Mouse (Mus musculus) CH12.LX (cell line): ENCODE data around the gene Spib.

Source experiments
- CHD2 ChIP-seq: IDR thresholded peaks from 2 replicates; pipeline ENCODE4 v1.6.1; 2011; ENCODE audit warnings: low read length, improper control_type of control experiment
- CTCF ChIP-seq, 2 experiments: IDR thresholded peaks in 1 of 2; conservative IDR thresholded peaks in 1 of 2; 2 replicates each; pipeline ENCODE4 v1.5.1; 2011 to 2012; ENCODE audit warnings: low read depth in 2 of 2, low read length in 2 of 2, improper control_type of control experiment in 1 of 2, inconsistent platforms in 1 of 2, mild to moderate bottlenecking in 1 of 2, moderate library complexity in 1 of 2
- EP300 ChIP-seq: IDR thresholded peaks from 2 replicates; pipeline ENCODE4 v1.6.1; 2011; ENCODE audit warnings: low read length, improper control_type of control experiment
- JUND ChIP-seq: conservative IDR thresholded peaks from 2 replicates; pipeline ENCODE4 v1.6.1; 2011; ENCODE audit warnings: low read depth, low read length, improper control_type of control experiment
- MAX ChIP-seq: IDR thresholded peaks from 2 replicates; pipeline ENCODE4 v1.6.1; 2011; ENCODE audit warnings: low read length, improper control_type of control experiment
- MYC ChIP-seq: IDR thresholded peaks from 2 replicates; pipeline ENCODE4 v1.6.1; 2011; ENCODE audit warnings: low read depth, mild to moderate bottlenecking, improper control_type of control experiment, low read length
- POLR2A ChIP-seq: IDR thresholded peaks from 2 replicates; pipeline ENCODE4 v1.6.1; 2011; ENCODE audit warnings: low read depth, mild to moderate bottlenecking, improper control_type of control experiment, low read length
- SIN3A ChIP-seq: IDR thresholded peaks from 2 replicates; pipeline ENCODE4 v1.6.1; 2012; ENCODE audit warnings: low read length, improper control_type of control experiment, inconsistent platforms
- TBP ChIP-seq: conservative IDR thresholded peaks from 2 replicates; pipeline ENCODE4 v1.6.1; 2011; ENCODE audit warnings: low read depth, low read length, improper control_type of control experiment
- UBTF ChIP-seq: IDR thresholded peaks from 2 replicates; pipeline ENCODE4 v1.6.1; 2012; ENCODE audit warnings: low read depth, mild to moderate bottlenecking, inconsistent platforms, low read length, improper control_type of control experiment, moderate library complexity
- USF1 ChIP-seq: IDR thresholded peaks from 2 replicates; pipeline ENCODE4 v1.6.1; 2014; ENCODE audit warnings: low read depth, mild to moderate bottlenecking, inconsistent platforms, low read length, improper control_type of control experiment
- ZC3H11A ChIP-seq: IDR thresholded peaks from 2 replicates; pipeline ENCODE4 v1.6.1; 2012; ENCODE audit warnings: low read depth, mild to moderate bottlenecking, inconsistent platforms, low read length, improper control_type of control experiment
- ZNF384 ChIP-seq: IDR thresholded peaks from 2 replicates; pipeline ENCODE4 v1.6.1; 2012; ENCODE audit warnings: low read depth, low read length, improper control_type of control experiment, inconsistent platforms

GRCm38 (mm10) chr7:44490281-44490680 lies 41.6 kb downstream of the Spib start:
- TF ChIP-seq ZNF384 (no peak), USF1 (no peak), CTCF (conservative IDR thresholded peaks at IDR 0.05 in 1 of 2, IDR thresholded peaks at IDR 0.05 in 1 of 2; ENCODE audit: low read depth in 2 of 2, low read length in 2 of 2) (no peak), JUND (no peak), MYC (no peak), CHD2 (no peak), UBTF (no peak), TBP (no peak), POLR2A (no peak), MAX (no peak), EP300 (no peak), SIN3A (no peak), ZC3H11A (no peak)
